Mouse (Mus musculus) adrenal gland, adult 2 months (tissue): Measurements from ENCODE around the gene Zfp697. TPM values are rescaled to one million over a fixed set of nuclear protein-coding genes. Genes with fewer than 3 reads are reported as not detected.
"Not testable (repeated sequence)": the region's sequence is repeated elsewhere in the genome, so short reads cannot be mapped to it uniquely, and the experiment has no call there.

Experiments used
- DNase-seq: peaks from one replicate; pipeline ENCODE4 v3.0.0; 2021
- polyA plus RNA-seq: library from polyadenylated mRNA; depleted of rRNA; stranded (reverse); fragments of >200 nt; gene quantifications from 2 replicates; pipeline ENCODE4 v1.2.3, GENCODE M21; 2012
- total RNA-seq, 2 experiments: library from RNA; stranded (reverse); gene quantifications; 2 replicates each; pipeline ENCODE4 v1.2.3; 2021

The Zfp697 gene
- total and polyA plus RNA-seq, 3 experiments: 3.3 to 7.8 (median 4.3) TPM

DNA sequence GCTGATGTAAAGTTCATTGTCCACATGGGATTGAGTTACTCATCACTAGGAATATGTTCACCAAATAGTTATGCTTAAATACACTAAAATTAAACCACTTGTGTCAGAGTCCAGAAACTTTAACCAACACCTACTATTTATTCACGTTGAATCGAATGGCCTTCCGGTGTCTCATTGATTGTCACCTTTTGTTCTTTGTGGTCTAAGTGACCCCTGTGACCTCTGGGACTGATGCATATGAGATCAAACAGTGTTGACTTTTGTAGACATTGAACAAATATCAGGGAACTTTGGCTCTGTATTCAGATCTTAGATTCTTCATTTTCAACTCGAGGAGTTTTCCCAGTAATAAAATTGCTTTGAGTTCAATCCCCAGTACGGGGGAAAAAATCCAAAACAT, 125.0 kb downstream of the Zfp697 start:
- not testable (repeated sequence) for DNase-seq

DNA sequence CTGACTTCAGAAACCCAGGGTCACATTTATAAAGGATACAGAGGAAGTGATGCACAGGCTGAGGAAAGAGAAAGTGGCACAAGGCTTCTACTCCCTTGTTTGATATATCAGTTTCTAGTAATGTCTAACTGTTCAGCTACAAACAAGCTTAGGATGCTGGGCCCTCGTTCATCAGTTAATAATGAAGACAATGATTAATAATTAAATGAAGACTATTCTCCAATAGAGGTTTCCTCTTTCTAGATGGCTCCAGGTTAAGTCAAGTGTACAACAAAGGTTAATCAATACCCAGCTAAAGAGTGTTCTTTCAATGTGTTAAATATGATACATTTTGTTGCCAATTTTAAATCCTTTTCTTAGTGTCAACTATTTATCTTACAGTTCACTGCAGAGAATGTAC, 128.2 kb downstream of the Zfp697 start, which contains the start of gene Hsd3b4:
Hsd3b4 (minus strand) TSS at position 101 of the 400 bp plus-strand sequence.
- DNase-seq: not testable (repeated sequence)

DNA sequence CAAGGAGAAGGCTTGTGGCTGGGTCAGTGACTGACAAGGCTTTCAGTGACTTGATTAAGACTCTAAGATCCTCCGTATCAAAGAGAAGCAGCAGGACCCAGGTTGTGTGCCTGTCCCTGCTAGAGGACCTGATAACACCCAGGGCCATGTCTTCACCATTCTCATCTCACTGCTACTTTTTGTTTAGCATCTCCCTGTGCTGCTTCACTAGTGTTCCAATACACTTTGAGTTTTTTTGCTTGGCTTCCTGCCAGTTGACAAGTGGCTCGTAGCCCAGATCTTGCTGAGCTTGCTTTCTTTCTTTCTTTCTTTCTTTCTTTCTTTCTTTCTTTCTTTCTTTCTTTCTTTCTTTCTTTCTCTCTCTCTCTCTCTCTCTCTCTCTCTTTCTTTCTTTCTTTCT, 140.5 kb downstream of the Zfp697 start:
- not testable (repeated sequence) for DNase-seq

DNA sequence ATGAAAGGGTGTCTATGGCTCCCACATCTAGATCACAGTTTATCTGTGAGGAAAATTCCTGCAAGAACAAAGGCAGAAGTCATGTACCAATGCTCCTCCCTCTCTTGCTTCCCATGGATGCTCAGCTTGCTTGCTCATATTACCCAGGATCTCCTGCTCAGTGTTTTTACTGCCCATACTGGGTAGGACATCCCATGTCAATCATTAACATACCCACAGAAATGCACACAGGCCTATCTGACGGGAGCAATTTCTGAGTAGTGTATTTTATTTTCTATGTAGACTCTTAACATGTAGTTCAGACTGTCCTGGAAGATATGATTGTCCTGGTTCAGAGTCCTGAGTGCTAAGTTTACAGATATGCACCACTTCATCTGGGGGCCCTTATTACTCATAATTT, 142.3 kb downstream of the Zfp697 start:
- DNase-seq: not testable (repeated sequence)

DNA sequence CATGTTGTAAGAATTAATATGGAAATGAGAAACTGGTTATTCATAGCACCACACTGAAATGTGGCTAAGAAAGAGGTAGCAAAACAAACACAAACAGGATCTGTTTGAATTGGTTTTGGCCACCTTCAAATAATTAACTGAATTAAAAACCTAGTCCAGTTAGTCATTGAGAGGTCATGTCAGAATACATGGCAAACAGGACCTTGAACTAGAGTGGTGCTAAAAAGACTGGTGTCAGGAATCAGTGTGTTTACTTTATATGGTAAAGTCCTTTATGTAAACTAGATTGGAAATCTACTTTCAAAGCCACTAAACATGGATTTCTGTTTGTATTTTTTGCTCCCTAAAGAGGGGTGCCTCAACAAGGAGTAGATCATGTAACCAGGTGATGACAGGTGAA, 142.7 kb downstream of the Zfp697 start:
- DNase-seq: not testable (repeated sequence)

DNA sequence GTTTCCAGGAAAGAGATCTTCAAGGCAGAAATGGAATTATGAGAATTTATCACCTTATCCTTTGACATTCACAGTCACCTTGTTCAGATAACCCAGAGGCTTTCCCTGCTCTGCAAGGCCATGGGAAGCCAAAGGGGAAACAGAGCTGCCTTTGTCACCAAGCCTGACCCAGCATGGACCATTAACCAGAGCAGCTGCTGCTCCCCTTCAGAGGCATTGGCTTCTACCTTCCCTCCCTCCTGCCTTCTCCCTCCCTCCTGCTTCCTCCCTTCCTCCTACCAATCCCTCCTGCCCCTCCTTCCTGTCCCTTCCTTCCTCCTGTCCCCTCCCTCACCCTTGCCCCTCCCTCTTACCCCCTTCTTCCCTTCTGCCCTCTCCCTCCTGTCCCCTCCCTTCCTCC, 165.4 kb downstream of the Zfp697 start:
- not testable (repeated sequence) for DNase-seq

DNA sequence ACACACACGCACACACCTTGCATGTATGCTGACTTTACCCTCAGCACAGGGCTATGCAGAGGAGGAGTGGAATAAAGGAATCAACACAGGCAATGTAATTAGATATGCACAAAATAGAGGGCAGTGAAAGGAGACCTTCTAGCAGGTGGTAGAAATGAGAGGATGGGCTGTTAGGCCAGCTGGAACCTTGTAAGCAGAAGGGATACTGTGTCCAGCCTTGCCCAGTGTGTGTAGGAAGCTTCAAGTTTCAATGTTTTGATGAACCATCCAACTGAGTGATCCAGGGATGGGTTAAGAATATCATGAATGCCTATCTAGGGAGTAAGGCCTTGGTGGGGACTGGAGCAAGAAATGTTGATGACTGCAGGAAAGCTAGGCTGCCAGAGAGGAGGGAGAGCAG, 166.2 kb downstream of the Zfp697 start:
- not testable (repeated sequence) for DNase-seq

DNA sequence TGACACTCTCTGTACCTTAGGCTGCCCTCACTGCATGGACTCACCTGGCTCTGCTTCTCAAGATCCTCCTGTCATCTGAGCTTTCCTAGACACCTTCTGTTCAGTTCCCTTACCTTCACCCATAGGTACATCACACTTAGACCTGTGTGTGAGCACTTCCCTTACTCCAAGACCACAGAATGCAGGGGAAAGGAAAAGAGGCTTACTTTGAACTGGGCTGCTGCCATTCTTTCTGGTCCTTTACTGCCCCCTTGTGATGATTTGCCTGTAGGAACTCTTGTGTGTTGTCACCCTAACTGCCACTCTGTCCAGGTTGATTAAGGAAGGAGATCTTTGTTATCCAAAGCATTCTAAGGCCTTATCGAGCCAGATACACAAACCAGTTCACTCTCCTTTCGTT, 168.0 kb downstream of the Zfp697 start:
- DNase-seq: not testable (repeated sequence)

DNA sequence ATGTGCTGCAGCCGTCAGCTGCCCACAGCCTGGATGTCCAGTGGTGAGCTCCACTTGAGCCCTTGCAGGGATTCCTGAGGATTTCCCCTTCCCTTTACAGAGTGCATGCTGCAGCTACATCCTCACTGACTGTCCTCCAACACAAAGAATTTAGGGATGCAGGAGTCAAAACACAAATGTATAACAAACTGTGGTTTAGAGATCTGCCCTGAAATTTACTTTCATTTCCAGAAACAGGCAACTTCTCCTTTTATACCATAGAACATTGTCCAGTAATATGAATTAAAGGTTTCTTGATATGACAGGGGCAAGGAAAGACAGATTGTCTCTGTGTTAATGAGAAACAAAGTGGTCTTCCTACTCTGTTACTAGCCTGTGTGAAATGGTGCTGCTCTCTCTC, 168.6 kb downstream of the Zfp697 start:
- not testable (repeated sequence) for DNase-seq

DNA sequence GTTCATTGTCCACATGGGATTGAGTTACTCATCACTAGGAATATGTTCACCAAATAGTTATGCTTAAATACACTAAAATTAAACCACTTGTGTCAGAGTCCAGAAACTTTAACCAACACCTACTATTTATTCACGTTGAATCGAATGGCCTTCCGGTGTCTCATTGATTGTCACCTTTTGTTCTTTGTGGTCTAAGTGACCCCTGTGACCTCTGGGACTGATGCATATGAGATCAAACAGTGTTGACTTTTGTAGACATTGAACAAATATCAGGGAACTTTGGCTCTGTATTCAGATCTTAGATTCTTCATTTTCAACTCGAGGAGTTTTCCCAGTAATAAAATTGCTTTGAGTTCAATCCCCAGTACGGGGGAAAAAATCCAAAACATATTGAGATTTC, 178.4 kb downstream of the Zfp697 start:
- DNase-seq: not testable (repeated sequence)

DNA sequence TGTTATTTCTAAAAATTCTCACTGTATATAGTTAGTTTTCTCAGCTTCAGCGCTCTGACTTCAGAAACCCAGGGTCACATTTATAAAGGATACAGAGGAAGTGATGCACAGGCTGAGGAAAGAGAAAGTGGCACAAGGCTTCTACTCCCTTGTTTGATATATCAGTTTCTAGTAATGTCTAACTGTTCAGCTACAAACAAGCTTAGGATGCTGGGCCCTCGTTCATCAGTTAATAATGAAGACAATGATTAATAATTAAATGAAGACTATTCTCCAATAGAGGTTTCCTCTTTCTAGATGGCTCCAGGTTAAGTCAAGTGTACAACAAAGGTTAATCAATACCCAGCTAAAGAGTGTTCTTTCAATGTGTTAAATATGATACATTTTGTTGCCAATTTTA, 181.6 kb downstream of the Zfp697 start:
- not testable (repeated sequence) for DNase-seq

DNA sequence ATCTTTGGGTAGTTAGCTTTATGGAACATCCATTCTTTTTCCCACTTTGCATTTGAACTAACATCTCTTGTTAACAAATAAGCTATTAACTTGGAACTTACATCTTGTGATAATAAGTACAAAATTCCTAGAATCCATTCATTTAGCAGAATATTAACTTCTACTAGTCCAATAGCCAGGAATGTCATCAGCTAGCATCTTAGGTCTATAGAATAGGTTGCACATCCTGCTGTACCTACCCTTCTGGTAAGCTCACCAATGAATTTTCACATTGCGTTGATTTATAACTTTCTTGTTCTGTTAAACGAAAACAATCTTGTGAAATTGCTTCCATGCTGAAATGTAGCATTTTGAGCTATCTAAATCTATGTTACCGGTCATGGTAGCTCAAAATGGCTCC, 182.6 kb downstream of the Zfp697 start:
- DNase-seq: not testable (repeated sequence)

DNA sequence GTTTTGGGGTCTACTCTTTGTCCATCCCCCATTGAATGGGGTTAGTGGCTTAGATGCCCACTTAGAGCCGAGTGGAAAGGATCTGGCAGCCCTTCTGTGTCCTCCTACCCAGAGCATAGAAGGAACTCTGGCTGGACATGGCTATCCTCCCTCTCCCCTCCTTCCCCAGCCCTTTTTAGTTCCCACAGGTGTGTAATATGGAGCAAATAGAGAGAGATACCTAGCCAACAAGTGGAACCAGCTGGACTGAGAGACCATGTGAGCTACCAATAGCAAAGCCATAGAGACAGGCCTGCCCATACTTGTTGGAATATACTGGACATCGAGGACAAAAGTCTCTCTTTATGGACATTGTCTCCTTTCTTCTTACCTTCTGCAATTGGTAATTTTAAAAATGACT, 185.5 kb downstream of the Zfp697 start:
- not testable (repeated sequence) for DNase-seq

DNA sequence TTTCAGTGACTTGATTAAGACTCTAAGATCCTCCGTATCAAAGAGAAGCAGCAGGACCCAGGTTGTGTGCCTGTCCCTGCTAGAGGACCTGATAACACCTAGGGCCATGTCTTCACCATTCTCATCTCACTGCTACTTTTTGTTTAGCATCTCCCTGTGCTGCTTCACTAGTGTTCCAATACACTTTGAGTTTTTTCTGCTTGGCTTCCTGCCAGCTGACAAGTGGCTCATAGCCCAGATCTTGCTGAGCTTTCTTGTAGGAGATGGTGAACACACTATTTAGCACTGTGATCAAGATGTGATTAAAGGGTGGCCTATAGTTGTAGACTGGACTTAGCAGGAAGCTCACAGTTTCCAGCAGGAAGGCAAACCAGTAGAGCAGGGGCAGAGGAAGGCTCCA, 198.8 kb downstream of the Zfp697 start:
- peak; percentile 10 for DNase-seq

DNA sequence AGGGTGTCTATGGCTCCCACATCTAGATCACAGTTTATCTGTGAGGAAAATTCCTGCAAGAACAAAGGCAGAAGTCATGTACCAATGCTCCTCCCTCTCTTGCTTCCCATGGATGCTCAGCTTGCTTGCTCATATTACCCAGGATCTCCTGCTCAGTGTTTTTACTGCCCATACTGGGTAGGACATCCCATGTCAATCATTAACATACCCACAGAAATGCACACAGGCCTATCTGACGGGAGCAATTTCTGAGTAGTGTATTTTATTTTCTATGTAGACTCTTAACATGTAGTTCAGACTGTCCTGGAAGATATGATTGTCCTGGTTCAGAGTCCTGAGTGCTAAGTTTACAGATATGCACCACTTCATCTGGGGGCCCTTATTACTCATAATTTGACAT, 199.9 kb downstream of the Zfp697 start:
- not testable (repeated sequence) for DNase-seq

DNA sequence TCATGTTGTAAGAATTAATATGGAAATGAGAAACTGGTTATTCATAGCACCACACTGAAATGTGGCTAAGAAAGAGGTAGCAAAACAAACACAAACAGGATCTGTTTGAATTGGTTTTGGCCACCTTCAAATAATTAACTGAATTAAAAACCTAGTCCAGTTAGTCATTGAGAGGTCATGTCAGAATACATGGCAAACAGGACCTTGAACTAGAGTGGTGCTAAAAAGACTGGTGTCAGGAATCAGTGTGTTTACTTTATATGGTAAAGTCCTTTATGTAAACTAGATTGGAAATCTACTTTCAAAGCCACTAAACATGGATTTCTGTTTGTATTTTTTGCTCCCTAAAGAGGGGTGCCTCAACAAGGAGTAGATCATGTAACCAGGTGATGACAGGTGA, 200.4 kb downstream of the Zfp697 start:
- DNase-seq: not testable (repeated sequence)

DNA sequence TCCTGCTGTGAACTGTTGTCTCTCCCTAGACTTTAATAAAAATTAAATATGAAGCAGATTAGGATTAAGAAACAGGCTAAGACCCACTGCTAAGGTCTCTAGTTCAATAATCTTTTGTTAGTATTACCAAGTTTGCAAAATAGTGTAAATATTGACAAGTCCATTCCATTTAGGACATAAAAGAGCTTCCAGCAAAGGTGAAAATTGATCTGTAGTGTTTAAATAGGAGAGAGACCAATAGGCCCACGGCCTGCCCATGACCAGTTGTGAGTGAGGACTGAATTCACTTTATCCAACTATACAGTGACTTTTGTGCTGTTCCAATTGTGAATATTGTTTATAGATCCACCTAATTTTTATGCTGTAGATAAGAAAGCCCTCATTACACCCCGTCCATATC, 205.5 kb downstream of the Zfp697 start:
- no peak for DNase-seq

DNA sequence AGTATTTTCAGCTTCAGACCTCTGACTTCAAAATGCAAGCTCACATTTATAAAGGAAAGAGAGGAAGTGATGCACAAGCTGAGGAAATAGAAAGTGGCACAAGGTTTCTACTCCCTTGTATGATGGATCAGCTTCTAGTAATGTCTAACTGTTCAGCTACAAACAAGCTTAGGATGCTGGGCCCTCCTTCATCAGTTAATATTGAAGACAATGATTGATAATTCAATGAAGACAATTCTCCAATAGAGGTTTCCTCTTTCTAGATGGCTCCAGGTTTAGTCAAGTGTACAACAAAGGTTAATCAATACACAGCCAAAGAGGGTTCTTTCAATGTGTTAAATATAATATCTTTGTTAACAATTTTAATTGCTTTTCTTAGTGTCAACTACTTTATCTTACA, 206.4 kb downstream of the Zfp697 start, which contains the start of gene Gm10681:
Gm10681 (minus strand) TSS at position 101 of the 400 bp plus-strand sequence.
- DNase-seq: no peak

DNA sequence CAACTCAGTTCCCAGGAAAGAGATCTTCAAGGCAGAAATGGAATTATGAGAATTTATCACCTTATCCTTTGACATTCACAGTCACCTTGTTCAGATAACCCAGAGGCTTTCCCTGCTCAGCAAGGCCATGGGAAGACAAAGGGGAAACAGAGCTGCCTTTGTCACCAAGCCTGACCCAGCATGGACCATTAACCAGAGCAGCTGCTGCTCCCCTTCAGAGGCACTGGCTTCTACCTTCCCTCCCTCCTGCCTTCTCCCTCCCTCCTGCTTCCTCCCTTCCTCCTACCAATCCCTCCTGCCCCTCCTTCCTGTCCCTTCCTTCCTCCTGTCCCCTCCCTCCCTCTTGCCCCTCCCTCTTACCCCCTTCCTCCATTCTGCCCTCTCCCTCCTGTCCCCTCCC, 231.3 kb downstream of the Zfp697 start:
- DNase-seq: not testable (repeated sequence)

DNA sequence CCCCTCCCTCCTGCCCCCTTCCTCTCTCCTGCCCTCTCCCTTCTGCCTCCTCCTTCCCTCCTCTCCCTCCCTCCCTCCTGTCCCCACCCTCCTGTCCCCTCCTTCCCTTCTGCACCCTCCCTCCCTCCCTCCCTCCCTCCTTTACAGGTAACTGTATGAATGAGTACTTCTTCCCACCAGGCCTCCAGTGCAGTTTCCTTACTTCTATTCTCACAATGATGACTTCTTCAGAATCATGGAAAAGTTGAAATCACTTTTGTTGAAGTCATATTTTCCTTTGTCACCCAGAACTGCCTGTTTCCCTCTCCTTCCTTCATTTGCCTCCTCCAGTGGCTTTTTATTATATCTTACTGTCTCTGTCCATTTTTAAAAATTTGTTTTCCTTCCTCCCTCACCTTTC, 231.7 kb downstream of the Zfp697 start:
- no peak for DNase-seq

DNA sequence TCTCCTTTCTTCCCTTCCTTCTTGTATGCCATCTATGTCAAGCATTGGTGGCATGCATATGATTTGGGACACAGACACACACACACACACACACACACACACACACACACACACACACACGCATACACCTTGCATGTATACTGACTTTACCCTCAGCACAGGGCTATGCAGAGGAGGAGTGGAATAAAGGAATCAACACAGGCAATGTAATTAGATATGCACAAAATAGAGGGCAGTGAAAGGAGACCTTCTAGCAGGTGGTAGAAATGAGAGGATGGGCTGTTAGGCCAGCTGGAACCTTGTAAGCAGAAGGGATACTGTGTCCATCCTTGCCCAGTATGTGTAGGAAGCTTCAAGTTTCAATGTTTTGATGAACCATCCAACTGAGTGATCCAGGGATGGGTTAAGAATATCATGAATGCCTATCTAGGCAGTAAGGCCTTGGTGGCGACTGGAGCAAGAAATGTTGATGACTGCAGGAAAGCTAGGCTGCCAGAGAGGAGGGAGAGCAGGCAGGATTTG, 232.2 kb downstream of the Zfp697 start:
- DNase-seq: not testable (repeated sequence)

DNA sequence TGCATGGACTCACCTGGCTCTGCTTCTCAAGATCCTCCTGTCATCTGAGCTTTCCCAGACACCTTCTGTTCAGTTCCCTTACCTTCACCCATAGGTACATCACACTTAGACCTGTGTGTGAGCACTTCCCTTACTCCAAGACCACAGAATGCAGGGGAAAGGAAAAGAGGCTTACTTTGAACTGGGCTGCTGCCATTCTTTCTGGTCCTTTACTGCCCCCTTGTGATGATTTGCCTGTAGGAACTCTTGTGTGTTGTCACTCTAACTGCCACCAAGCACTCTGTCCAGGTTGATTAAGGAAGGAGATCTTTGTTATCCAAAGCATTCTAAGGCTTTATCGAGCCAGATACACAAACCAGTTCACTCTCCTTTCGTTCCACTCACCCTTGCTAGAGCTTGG, 234.0 kb downstream of the Zfp697 start:
- not testable (repeated sequence) for DNase-seq

DNA sequence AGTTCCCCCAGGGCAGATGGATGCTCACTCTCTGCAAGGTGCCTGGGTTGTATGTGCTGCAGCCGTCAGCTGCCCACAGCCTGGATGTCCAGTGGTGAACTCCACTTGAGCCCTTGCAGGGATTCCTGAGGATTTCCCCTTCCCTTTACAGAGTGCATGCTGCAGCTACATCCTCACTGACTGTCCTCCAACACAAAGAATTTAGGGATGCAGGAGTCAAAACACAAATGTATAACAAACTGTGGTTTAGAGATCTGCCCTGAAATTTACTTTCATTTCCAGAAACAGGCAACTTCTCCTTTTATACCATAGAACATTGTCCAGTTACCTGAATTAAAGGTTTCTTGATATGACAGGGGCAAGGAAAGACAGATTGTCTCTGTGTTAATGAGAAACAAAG, 234.5 kb downstream of the Zfp697 start:
- not testable (repeated sequence) for DNase-seq

DNA sequence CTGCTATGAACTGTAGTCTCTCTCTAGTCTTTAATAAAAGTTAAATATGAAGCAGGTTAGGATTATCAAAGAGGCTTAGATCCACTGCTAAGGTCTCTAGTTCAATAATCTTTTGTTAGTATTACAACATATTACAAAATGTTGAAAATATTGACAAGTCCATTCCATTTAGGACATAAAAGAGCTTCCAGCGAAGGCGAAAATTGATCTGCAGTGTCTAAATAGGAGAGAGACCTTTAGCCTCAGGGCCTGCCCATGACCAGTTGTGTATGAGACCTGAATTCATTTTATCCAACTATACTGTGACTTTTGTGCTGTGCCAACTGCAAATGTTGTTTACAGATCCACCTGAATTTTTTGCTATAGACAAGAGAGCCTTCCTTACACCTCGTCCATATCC, 247.4 kb downstream of the Zfp697 start:
- no peak for DNase-seq

DNA sequence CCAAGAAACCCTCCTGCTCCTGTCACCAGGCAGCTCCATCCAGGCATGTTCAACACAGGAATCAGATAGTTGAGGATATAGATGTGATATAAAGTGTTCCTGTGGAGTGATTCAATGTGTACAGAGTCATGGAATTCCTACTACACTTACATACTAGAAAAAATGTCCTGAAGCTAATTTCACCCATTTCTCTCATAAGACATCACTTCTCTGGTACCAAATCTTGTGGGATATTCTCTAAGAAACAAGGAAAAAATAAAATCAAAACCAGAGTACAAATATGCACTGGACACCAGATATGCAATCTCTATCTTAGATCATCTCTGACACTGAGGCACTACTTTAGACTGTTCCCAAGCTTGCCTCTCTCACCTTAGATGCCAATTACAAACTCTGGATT, 247.9 kb downstream of the Zfp697 start, which contains the start of gene Hsd3b5:
Hsd3b5 (minus strand) TSS at position 101 of the 400 bp plus-strand sequence.
- DNase-seq: no peak
